Mouse (Mus musculus): Measurements from ENCODE around the gene Mrpl20. TPM values are rescaled to one million over a fixed set of nuclear protein-coding genes. Genes with fewer than 3 reads are reported as not detected.

Gene Mrpl20
- total RNA-seq, 2 experiments from 2014 or later, result 82.7 to 84.8 TPM

GRCm38 (mm10) chr4:155837404-155838010 lies 34.8 kb downstream of the Mrpl20 start:
- Histone ChIP-seq H3K4me3 (no peak overlapping the region), H3K27ac (no peak overlapping the region)
- intact Hi-C loops (cut with DNase I), result no loop called here
- TF ChIP-seq CTCF (IDR thresholded peaks at IDR 0.05), result no peak
- no peak for DNase-seq (ENCODE audit: extremely low spot score in 1 of 2, low spot score in 2 of 2)

GRCm38 (mm10) chr4:155838187-155839153 lies 35.8 kb downstream of the Mrpl20 start:
- DNase-seq (ENCODE audit: extremely low spot score in 1 of 2, low spot score in 2 of 2), result no peak
- no peak for TF ChIP-seq CTCF (IDR thresholded peaks at IDR 0.05)
- no peak overlapping the region for H3K27ac ChIP-seq
- no peak overlapping the region for H3K4me3 ChIP-seq
- intact Hi-C loops (cut with DNase I), result no loop called here

GRCm38 (mm10) chr4:155839483-155839910 lies 36.8 kb downstream of the Mrpl20 start, which contains the start of gene Mxra8:
TSS of gene Mxra8 (plus strand) at chr4:155839680.
- intact Hi-C loops (cut with DNase I), result no loop called here
- TF ChIP-seq CTCF (IDR thresholded peaks at IDR 0.05), result no peak
- peak within 1 kb of the TSS; percentile 26; the same call in 1 of the 2 replicates for H3K4me3 ChIP-seq
- DNase-seq (ENCODE audit: extremely low spot score in 1 of 2, low spot score in 2 of 2), result peak in 1 of 2 experiments; percentile 18
- H3K27ac ChIP-seq, result no peak within 1 kb of the TSS; the same call in 1 of the 2 replicates

- H3K4me3 ChIP-seq, result peak overlapping the region; percentile 38
- no peak for DNase-seq (ENCODE audit: extremely low spot score in 1 of 2, low spot score in 2 of 2)
- TF ChIP-seq CTCF (IDR thresholded peaks at IDR 0.05), result no peak
- no peak overlapping the region; the same call in 1 of the 2 replicates for H3K27ac ChIP-seq
- intact Hi-C loops (cut with DNase I), result no loop called here
These were observed 37.7 kb downstream of the Mrpl20 start for GRCm38 (mm10) chr4:155840076-155841002.

GRCm38 (mm10) chr4:155841003-155841454 lies 38.4 kb downstream of the Mrpl20 start:
- H3K4me3 ChIP-seq, result peak overlapping the region; percentile 38
- TF ChIP-seq CTCF (IDR thresholded peaks at IDR 0.05), result peak; percentile 22
- intact Hi-C loops (cut with DNase I), result no loop called here
- peak in 1 of 2 experiments; percentile 36 for DNase-seq (ENCODE audit: extremely low spot score in 1 of 2, low spot score in 2 of 2)
- H3K27ac ChIP-seq, result no peak overlapping the region

GRCm38 (mm10) chr4:155841651-155842270 lies 39.1 kb downstream of the Mrpl20 start:
- Histone ChIP-seq H3K4me3 (no peak overlapping the region), H3K27ac (no peak overlapping the region)
- TF ChIP-seq CTCF (IDR thresholded peaks at IDR 0.05), result no peak
- no peak for DNase-seq (ENCODE audit: extremely low spot score in 1 of 2, low spot score in 2 of 2)
- intact Hi-C loops (cut with DNase I), result no loop called here

GRCm38 (mm10) chr4:155843231-155843630 lies 40.6 kb downstream of the Mrpl20 start:
- H3K4me3 ChIP-seq, result no peak overlapping the region
- TF ChIP-seq CTCF (IDR thresholded peaks at IDR 0.05), result no peak
- H3K27ac ChIP-seq, result no peak overlapping the region
- intact Hi-C loops (cut with DNase I), result no loop called here
- no peak for DNase-seq (ENCODE audit: extremely low spot score in 1 of 2, low spot score in 2 of 2)

GRCm38 (mm10) chr4:155846871-155847578 lies 44.3 kb downstream of the Mrpl20 start, which contains the start of gene Dvl1:
TSS of gene Dvl1 (plus strand) at chr4:155847402.
- Histone ChIP-seq H3K4me3 (peak within 1 kb of the TSS; percentile 77), H3K27ac (peak within 1 kb of the TSS; percentile 91)
- TF ChIP-seq CTCF (IDR thresholded peaks at IDR 0.05), result peak; percentile 51
- DNase-seq (ENCODE audit: extremely low spot score in 1 of 2, low spot score in 2 of 2), result peak; percentile 94 to 99
- intact Hi-C loops (cut with DNase I), result loop anchor here (2.0 kb wide), 1 partner anchor 16 kb away; the partner anchor contains the start of gene Aurkaip1

GRCm38 (mm10) chr4:155847591-155848352 lies 45.1 kb downstream of the Mrpl20 start:
- no peak for TF ChIP-seq CTCF (IDR thresholded peaks at IDR 0.05)
- Histone ChIP-seq H3K27ac (peak overlapping the region; percentile 75), H3K4me3 (peak overlapping the region; percentile 77)
- intact Hi-C loops (cut with DNase I), result loop anchor here (2.0 kb wide), 1 partner anchor 17 kb away; the partner anchor contains the start of gene Aurkaip1
- DNase-seq (ENCODE audit: extremely low spot score in 1 of 2, low spot score in 2 of 2), result peak in 1 of 2 experiments; percentile 32

Measured in left cerebral cortex, adult 2 months (tissue).